Mouse (Mus musculus) neural tube, embryonic 11.5 days (tissue): ENCODE measurements around the gene Frmpd4. TPM values are rescaled to one million over a fixed set of nuclear protein-coding genes. Genes with fewer than 3 reads are reported as not detected.

Experiments
- ATAC-seq: fragments of 200-750 bp; cut with Nextera tagmentation; 2 replicates; pipeline ENCODE4 v1.8.0; 2017; ENCODE audit warnings: moderate number of reproducible peaks, mild to moderate bottlenecking, moderate TSS enrichment, moderate library complexity; ENCODE audit not compliant: insufficient read depth, low FRiP score, low TSS enrichment
- DNase-seq: peaks from one replicate; pipeline ENCODE4 v3.0.0-alpha.2; 2015; ENCODE audit warnings: low spot score
- H3K27ac ChIP-seq: fragments of 300-500 bp; sonication (generic); 2 replicates; pipeline ENCODE4 v1.5.1; 2014; ENCODE audit warnings: low read depth, mild to moderate bottlenecking, low read length
- H3K27me3 ChIP-seq: fragments of 300-500 bp; sonication (generic); 2 replicates; pipeline ENCODE4 v1.6.1; 2014; ENCODE audit warnings: mild to moderate bottlenecking, low read length, mixed read lengths; ENCODE audit not compliant: control insufficient read depth, insufficient read depth
- H3K36me3 ChIP-seq: fragments of 300-500 bp; sonication (generic); 2 replicates; pipeline ENCODE4 v1.6.1; 2014; ENCODE audit warnings: mild to moderate bottlenecking, low read length, moderate library complexity, mixed read lengths; ENCODE audit not compliant: control insufficient read depth, insufficient read depth
- H3K4me1 ChIP-seq: fragments of 300-500 bp; sonication (generic); 2 replicates; pipeline ENCODE4 v1.6.1; 2014; ENCODE audit warnings: low read length, mixed read lengths; ENCODE audit not compliant: control insufficient read depth, insufficient read depth
- H3K4me2 ChIP-seq: fragments of 300-500 bp; sonication (generic); 2 replicates; pipeline ENCODE4 v1.6.1; 2014; ENCODE audit warnings: low read depth, mild to moderate bottlenecking, moderate library complexity
- H3K4me3 ChIP-seq: fragments of 300-500 bp; sonication (generic); 2 replicates; pipeline ENCODE4 v1.5.1; 2014; ENCODE audit warnings: low read depth, low read length
- H3K9ac ChIP-seq: fragments of 300-500 bp; sonication (generic); 2 replicates; pipeline ENCODE4 v1.6.1; 2014; ENCODE audit warnings: mild to moderate bottlenecking, low read length
- H3K9me3 ChIP-seq: fragments of 300-500 bp; sonication (generic); 2 replicates; pipeline ENCODE4 v1.6.1; 2016; ENCODE audit warnings: low read length; ENCODE audit not compliant: control insufficient read depth
- WGBS: fragments of 180-500 bp; shearing (Covaris S2); extraction: QIAGEN DNeasy Blood & Tissue Kit; methylation state at CpG from one replicate; pipeline ENCODE4 v1.1.7; 2014; 5-methylcytosine and 5-hydroxymethylcytosine counted together
- polyA plus RNA-seq: library from polyadenylated mRNA; unstranded; fragments of >200 nt; fragmentation: Nextera tagmentation; extraction: Ambion mirVana; gene quantifications from 2 replicates; pipeline ENCODE4 v1.2.1, GENCODE M21; 2014

The Frmpd4 gene
- polyA plus RNA-seq, 1 experiment from 2014 or later = 0.04 TPM

DNA sequence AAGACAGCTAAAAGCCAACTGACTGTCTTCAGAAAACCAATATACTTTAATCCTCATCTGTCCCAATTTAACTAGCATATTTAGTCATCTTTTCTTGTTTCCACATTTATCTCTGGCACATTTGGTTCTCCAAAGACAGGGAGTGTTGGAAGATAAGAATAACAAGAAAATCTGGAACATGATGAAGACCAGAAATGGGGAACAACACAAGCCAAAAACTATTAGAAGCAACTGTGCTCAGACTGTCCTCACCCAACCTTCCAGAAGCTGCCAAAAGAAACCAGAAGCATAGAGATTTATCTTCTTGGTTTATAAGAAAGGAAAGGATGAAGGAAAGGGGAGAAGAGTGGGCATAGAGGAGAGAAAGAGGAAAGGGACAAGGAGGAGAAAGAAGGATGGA is 748.6 kb downstream of the Frmpd4 start:
- Histone ChIP-seq H3K27me3 (no peaks in the 10 kb centered on the region), H3K4me1 (no peaks in the 10 kb centered on the region), H3K4me2 (no peak overlapping the region), H3K4me3 (no peak overlapping the region), H3K36me3 (no peaks in the 10 kb centered on the region), H3K9me3 (no peaks in the 10 kb centered on the region), H3K27ac (no peak overlapping the region), H3K9ac (no peak overlapping the region)
- ATAC-seq (no peak), DNase-seq (no peak)

DNA sequence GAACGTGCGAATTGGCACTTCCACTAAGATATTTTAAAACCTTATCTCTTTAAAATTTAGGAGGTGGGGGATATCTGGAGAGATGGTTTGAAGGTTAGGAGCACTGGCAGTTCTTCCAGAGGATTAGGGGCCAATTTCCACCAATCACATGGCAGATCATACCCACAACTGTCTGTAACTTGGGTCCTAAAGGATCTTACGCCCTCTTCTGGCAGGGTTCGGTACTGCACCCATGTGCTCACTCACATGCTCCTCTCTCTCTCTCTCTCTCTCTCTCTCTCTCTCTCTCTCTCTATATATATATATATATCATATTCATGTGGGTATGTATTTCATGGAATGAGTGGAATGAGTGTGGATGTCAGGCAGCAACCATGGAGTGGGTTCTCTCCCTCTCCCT is 759.7 kb downstream of the Frmpd4 start:
- ATAC-seq = no peak
- Histone ChIP-seq H3K36me3 (no peaks in the 10 kb centered on the region), H3K4me3 (no peak overlapping the region), H3K9me3 (no peaks in the 10 kb centered on the region), H3K27me3 (peaks cover 3% of the 10 kb centered on the region; the same call in 1 of the 2 replicates), H3K4me1 (no peaks in the 10 kb centered on the region), H3K9ac (no peak overlapping the region), H3K27ac (no peak overlapping the region), H3K4me2 (no peak overlapping the region)
- 54% methylated on average over 4 of the region's 4 CpGs for WGBS
- DNase-seq = peak; percentile 18

DNA sequence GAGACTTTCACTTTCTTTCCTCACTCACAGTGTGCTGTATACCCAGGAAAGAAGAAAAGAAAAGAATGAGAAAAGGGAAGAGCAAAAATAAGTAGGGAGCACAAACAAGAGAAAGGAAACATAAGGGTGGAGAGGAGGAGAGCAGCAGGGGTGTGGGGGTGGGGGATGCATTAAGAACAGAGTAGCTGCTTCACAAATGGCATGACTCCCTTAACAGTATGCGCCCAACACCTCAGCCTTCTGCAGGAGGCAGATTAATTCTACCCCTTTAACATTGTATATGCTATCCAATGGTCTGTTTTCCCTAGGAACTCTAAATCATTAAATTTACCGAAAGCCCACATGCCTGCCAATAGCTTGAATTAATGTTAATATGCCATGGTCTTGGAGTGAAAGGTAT is 766.9 kb downstream of the Frmpd4 start:
- WGBS = 68% methylated on average over 2 of the region's 2 CpGs
- Histone ChIP-seq H3K4me2 (no peak overlapping the region), H3K4me3 (no peak overlapping the region), H3K9ac (no peak overlapping the region), H3K4me1 (no peaks in the 10 kb centered on the region), H3K27ac (no peak overlapping the region), H3K9me3 (no peaks in the 10 kb centered on the region), H3K27me3 (no peaks in the 10 kb centered on the region), H3K36me3 (no peaks in the 10 kb centered on the region)
- ATAC-seq (no peak), DNase-seq (no peak)

DNA sequence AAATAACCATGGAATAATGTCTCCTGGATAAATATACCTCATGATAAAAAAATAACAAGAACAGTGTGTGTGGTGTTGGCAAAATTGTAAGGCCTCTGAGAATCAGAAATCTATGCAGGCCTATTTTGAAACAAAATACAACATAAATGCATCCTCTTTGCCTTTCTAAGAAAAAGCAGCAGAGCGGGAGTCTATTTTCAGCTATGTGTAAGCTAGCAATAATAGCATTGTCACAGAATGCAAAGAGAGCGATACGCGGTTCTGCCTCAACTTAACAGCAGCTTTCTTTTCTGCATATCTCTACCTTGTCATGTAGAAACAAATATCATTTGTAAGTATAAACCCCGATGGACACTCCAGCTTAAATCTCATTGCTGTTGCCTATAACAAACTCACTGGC is 768.5 kb downstream of the Frmpd4 start:
- Histone ChIP-seq H3K4me1 (no peaks in the 10 kb centered on the region), H3K4me3 (no peak overlapping the region), H3K27ac (no peak overlapping the region), H3K36me3 (no peaks in the 10 kb centered on the region), H3K9ac (no peak overlapping the region), H3K9me3 (no peaks in the 10 kb centered on the region), H3K27me3 (no peaks in the 10 kb centered on the region), H3K4me2 (no peak overlapping the region)
- DNase-seq (no peak), ATAC-seq (no peak)
- 95% methylated on average over 5 of the region's 5 CpGs for WGBS

DNA sequence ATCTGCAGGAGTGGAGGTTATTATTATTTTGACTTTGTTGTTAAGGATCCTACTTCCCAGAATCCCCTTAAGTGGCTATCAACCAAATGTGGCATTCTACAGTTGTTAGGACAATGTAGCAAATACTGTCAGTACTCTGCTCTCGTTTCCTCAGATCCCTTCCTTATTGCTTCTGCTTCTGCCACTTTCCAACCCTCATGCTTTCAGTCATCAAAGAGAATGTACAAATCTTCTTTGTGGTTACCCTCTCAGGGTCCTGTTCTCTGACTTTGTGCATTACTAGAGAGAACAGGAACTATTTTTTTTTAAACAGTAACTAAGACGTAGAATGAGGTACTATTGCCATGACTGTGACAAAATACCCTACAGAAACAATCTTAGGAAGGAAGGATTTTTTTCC is 788.3 kb downstream of the Frmpd4 start:
- Histone ChIP-seq H3K27ac (no peak overlapping the region), H3K27me3 (no peaks in the 10 kb centered on the region), H3K9ac (no peak overlapping the region), H3K36me3 (no peaks in the 10 kb centered on the region), H3K4me3 (no peak overlapping the region), H3K4me1 (no peaks in the 10 kb centered on the region), H3K4me2 (no peak overlapping the region), H3K9me3 (no peaks in the 10 kb centered on the region)
- DNase-seq (no peak), ATAC-seq (no peak)
- WGBS = 90% methylated on average over 2 of the region's 2 CpGs

DNA sequence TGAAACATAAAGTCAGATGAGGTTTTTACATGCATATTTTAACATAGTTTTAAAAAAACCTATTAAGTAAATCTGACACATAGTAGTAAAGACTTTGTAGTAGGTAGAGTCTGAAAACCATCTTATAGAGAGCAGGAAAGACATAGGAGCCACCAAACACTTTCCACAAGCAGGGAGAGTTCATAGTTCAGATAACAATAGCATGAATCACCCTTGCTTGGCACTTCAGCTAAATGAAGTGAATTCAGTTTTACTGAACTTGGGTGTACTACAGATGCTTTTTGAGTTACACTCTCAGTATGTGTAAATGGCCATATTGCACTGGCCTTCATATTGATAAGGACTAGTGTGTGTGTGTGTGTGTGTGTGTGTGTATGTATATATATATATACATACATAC is 793.5 kb downstream of the Frmpd4 start:
- H3K27me3 ChIP-seq = no peaks in the 10 kb centered on the region
- no peak for ATAC-seq

DNA sequence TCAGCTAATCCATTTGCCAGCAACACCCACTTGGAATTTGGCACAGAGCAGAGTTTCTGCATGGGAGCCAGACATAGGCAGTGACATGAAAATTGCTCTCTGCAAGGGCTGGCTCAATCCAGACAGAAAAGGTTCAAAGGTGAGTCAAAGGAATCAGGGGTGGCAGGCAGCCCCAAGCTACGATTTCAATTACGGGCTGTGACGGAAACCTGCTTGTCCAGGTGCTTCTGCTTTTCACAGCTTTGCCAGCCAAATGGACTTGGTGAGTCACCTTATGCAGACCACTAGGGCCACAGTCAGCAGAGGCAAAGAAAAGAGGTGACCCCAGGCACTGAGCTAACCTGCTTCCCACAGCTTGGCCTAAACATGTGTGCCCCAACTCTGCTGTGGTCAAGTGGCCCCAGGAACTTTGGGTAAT is 857.5 kb downstream of the Frmpd4 start:
- Histone ChIP-seq H3K4me2 (no peak overlapping the region), H3K4me1 (no peaks in the 10 kb centered on the region), H3K36me3 (no peaks in the 10 kb centered on the region), H3K4me3 (no peak overlapping the region), H3K9ac (no peak overlapping the region), H3K9me3 (no peaks in the 10 kb centered on the region), H3K27me3 (no peaks in the 10 kb centered on the region), H3K27ac (no peak overlapping the region)
- no peak for DNase-seq
- ATAC-seq = no peak
- WGBS = 79% methylated on average over 3 of the region's 3 CpGs

More for the DNA sequence above, 793.5 kb downstream of the Frmpd4 start:
- H3K9me3 ChIP-seq = no peaks in the 10 kb centered on the region
- no peaks in the 10 kb centered on the region for H3K36me3 ChIP-seq
- no peak overlapping the region for H3K4me2 ChIP-seq
- H3K9ac ChIP-seq = no peak overlapping the region
- H3K27ac ChIP-seq = no peak overlapping the region
- no peaks in the 10 kb centered on the region for H3K4me1 ChIP-seq
- no peak for DNase-seq
- H3K4me3 ChIP-seq = no peak overlapping the region

DNA sequence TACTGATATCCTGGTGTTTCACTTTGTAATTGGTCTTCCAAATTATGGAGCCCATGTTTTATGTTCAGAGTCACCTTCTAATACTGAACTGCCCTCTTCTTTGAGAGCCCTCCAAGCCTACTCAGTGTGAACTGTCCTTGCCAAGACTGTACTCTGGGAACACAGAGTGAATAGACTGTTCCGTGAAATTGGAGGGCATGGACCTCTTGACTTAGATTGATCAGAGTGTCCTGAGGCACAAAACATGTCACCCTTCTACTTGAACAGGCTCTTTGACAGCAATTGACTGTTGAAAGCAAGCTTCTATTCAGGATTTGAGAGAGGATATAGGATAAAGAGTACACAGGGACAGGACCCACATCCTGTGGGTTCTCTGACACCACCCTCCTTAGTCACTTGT is 857.9 kb downstream of the Frmpd4 start:
- H3K9me3 ChIP-seq = no peaks in the 10 kb centered on the region
- H3K4me2 ChIP-seq = no peak overlapping the region
- no peaks in the 10 kb centered on the region for H3K36me3 ChIP-seq
- no peak overlapping the region for H3K4me3 ChIP-seq
- H3K27me3 ChIP-seq = no peaks in the 10 kb centered on the region
- H3K4me1 ChIP-seq = no peaks in the 10 kb centered on the region
- 71% methylated on average over 1 of the region's 1 CpGs for WGBS
- H3K27ac ChIP-seq = no peak overlapping the region
- ATAC-seq (no peak), DNase-seq (no peak)
- H3K9ac ChIP-seq = no peak overlapping the region

DNA sequence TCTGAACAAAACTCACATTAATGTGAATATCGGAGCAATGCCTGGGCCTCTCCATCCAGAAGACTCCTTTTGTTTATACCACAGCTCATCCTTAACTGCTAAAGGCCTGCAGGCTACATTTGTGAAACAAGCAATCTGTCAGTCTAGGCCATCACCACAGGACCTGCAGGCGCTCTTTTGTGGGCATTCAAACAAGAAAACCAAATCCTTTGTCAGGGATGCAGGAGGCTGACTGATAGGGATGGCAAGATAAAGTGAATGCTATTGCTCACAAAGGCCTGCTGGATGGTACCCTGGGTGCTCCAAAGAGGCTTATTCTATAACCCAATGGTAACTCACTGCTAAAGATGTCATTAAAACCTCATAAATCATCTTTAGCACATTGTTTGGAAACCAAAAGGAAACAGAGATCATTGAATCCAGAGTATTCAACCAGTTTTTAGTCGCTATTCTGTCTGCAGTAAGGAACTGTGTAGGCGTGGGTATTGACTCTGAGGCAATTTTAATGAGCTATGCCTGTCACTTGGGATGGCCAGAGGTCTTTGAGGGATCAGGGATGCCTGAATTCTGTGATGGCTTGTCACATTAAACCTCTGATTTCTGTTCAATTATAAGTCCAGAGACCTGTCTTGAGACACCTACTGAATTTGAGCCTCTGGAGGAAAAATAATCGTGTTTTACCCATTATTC is 922.1 kb downstream of the Frmpd4 start:
- WGBS = 35% methylated on average over 5 of the region's 5 CpGs
- Histone ChIP-seq H3K27me3 (peaks cover 15% of the 10 kb centered on the region), H3K9ac (no peak overlapping the region), H3K9me3 (no peaks in the 10 kb centered on the region), H3K4me1 (no peaks in the 10 kb centered on the region), H3K4me3 (no peak overlapping the region), H3K27ac (no peak overlapping the region), H3K36me3 (no peaks in the 10 kb centered on the region), H3K4me2 (no peak overlapping the region)
- ATAC-seq = peak; percentile 85
- peak; percentile 41 for DNase-seq
